Mouse (Mus musculus) ovary, postnatal 10 days (tissue): ENCODE measurements around the gene 1110051M20Rik.

Experiments
- DNase-seq: peaks from one replicate; pipeline ENCODE4 v3.0.0; 2022; ENCODE audit warnings: low spot score

The 1110051M20Rik gene

DNA sequence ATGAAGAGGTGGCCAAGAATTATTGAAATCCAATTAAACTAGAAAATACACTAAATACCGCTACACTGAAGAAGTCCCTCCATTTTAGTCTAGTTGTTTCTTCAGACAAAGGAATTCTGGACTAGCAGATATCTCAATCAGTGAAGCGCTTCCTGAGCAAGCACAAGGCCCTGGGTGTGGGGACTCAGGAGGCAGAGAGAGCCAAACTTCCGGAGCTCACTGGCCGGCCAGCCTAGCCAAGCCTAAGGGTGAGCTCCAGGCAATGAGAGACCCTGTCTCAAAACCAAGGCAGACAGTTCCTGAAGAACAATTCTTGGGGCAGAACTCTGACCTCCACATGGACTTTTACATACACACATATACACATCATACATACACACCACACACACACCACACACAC is 95.6 kb downstream of the 1110051M20Rik start:
- DNase-seq = no peak

DNA sequence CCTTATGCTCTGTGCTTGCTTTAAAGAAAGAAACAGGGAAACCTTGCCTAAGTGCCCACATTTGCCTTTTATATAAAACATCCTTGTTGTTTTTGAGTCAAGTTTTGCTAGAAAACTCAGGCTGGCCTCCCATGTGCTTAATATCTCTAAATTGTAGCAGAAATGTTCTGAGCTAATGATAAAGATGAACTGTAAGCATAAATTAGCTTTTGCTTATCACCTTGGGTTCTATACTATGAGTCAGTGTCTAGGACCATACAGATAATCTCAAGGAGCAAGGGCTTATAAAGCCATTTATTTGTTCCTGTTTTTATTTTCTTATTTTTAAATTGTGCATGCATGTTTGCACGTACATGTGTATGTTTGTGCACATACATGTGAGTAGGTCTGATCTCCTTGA is 98.9 kb downstream of the 1110051M20Rik start:
- DNase-seq = no peak

DNA sequence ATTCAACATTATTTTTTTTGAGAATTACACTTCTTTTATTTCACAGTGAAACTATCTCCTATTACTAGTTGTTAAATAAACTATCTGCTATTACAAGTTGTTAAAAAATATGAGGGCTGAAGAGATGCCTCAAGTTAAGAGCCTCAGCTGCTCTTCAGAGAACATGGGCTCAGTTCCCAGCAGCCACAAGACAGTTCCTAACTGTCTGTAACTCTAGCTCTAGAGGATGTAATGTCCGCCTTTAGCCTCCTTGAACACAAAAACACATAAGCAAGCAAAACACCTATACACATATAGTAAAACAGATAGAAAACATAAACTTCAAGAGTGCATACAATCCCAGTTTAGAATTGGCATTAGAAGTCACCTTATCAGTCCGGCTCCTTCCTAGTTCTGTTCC is 104.9 kb downstream of the 1110051M20Rik start:
- no peak for DNase-seq

- no peak for DNase-seq
These were observed 109.4 kb downstream of the 1110051M20Rik start for GRCm38 (mm10) chr2:91335128-91335527.

DNA sequence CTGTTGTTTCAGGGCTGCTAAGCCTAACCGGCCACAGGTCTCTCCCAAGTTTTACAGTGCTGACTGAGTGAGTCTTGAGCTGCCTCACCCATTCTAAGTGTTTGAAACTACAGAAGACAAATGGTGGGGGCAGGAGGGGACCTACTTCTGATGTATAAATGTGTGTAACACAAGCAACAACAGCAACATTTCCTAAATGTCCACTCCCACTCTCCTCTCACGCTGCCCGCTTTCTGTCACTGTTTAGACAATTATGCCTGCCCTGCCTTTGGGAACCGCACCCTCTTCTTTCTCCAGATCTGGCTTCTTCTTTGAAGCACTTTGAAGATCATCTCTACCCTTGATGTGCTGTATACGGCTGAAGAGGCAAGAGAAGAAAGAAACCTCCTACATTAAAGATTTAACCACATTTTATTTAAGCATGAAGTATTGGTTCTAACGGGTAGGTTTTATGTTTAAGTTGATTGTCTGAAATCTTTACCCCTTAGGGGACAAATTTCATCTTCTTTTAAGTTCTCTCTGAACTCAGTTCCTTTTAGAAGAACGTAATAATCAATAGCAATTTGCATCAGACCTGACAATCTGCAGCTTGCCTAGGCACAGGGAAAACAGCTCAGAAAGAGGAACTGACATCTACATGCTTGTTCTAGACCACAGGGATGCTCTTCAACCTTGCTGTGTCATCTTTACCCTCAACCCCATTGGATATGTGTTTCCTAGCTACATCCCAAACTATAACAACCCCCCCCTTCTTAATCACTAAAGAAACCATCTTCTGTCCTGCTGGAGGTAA is 113.3 kb downstream of the 1110051M20Rik start:
- no peak for DNase-seq

- no peak for DNase-seq
These were observed 114.3 kb downstream of the 1110051M20Rik start for GRCm38 (mm10) chr2:91329996-91330738.

- no peak for DNase-seq
These were observed 115.8 kb downstream of the 1110051M20Rik start for GRCm38 (mm10) chr2:91328729-91329125.

DNA sequence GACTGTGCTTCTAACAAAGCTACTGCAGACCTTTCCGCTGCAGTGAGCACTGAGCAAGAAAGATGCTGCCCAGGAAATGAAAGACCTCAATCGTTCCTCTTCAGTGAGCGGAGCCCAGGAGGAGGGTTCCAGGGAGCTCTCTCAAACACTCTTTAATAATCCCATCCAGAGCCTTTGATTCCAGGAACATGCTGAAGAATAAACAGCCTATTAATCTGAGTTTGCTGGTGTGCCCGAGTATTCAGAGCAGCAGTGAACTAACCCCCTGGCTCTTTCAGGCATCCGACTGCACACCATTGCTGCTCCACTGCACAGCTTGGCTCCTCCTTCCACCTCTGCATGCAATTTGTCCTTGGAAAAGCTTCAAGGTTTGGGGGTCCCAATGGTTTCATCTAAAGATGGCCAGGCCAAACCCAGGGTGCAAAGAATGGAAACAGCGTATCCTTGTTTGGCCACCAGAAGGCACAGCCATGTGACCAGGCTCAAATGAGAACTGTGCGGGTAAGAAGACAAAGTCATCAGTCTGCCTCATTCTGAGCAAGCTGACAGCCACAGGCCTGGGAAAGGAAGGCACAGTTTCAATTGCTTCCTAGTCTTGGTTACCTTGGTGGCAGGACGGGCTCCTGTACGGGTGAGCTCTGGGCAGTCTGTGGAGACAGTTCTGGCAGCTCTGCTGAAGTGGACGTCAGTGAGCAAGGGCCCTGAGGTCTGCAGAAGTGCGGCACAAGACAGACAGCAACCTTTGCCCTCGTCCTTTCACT is 116.4 kb downstream of the 1110051M20Rik start:
- DNase-seq = no peak

GRCm38 (mm10) chr2:91326746-91327350 is 117.7 kb downstream of the 1110051M20Rik start:
- DNase-seq = no peak

DNA sequence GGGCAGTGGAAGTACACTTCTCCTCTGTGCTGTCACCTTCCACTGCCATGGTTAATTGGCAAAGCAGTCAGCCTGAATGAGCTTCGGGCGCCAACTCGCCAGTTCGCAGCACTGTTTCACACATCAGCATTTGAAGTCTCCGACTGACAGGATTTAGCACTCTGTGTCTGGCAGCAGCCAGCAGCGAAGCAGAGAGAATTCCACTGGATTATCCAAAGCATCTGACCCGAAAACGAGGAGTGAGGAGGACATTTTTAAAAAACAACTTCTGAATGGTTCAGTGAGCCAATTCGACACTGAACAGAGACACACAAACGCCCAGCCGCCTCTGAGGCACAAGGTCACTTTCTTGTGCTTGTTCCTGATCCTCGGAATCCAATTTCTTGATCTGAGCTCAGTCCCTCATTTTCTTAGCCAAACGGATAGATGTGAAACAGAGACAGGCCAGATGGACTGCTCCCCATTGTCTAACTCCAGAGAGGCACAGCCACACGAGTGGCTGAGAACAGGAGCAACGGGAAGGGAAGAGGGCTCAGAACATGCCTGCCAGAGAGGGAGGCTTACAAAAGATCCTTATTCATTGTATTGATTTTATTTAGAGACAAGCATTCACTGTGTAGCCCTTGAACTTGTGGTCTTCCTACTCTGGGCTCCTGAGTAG is 119.6 kb downstream of the 1110051M20Rik start:
- DNase-seq = no peak

DNA sequence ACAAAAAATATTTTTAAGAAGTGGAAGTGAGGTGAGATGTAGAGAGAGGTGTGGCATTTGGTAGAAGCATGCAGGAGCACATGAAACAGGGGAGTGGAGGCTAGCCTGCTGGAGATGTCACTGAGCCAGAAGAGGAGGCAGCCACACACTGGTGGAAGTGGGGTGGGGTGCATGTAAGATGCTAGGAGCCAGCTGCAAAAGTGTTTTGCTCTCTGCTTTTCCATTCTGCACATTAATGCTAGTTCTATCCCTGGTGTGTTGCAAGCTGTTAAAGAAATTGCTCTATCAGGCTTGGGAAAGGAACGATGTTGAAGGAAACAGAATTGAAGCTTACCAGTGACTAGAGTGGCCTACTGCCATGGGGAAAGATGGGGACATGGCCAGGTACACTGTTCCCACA is 120.2 kb downstream of the 1110051M20Rik start:
- no peak for DNase-seq

- no peak for DNase-seq
These were observed 122.0 kb downstream of the 1110051M20Rik start for GRCm38 (mm10) chr2:91322490-91322889.

DNA sequence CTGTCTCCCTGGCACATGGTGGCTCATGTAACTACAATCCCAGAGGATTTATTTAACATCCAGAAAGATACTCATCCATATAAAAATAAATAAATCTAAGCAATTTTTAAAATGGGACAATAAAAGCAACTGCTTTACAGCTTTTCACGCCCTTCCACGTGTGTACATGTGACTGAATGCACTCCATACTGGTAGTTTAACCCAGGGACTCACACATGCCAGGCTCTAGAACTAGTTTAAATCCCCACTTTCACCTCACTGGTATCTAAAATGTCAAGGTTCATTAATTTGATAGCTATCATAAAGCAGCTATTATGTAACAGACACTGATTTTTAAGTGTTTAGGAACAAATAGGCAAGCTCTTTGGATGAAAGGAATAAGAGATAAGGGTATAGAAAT is 122.6 kb downstream of the 1110051M20Rik start:
- DNase-seq = no peak

DNA sequence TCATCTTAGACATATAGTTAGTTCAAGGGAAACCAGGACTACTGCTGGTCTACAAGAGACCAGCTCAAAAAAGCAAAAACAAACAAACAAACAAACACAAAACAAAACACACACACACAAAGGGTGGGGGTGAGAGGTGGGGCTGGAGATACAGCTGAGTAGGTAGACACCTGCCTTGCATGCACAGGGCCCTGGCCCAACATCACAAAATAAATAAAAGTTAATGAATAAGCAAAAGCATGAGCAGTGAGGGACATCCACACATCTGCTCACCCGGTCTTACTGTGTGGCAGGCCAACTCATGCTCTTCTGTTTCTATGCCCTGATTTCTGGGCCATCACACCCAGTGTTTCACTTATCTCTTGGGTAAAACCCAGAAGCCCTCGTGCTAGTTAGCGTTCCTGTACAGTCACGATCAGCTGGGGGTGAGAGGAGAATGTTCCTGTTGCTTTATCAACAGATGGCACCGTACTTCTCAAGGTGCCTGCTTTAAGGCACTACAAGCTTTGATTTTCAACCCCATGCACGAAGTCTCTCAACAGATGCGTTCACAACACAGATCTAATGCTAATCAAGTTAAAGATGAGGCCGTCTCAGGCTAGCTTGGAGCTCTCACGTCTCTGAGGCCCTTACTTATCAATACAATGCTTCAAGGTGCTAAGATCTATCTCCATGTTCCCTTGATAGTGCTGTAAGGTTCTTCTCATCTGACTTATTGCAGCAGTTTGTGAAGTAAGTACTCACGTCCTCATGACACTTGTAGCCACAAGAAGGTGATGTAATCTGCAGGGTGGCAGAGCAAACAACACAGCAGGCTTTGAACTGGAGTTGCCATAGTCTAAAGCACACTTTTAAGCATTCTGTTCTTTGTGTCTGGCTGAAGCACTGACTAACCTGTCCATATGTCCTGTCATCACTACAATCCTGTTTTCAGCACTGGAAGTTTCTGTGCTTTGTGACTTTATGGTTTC is 123.7 kb downstream of the 1110051M20Rik start:
- DNase-seq = no peak

DNA sequence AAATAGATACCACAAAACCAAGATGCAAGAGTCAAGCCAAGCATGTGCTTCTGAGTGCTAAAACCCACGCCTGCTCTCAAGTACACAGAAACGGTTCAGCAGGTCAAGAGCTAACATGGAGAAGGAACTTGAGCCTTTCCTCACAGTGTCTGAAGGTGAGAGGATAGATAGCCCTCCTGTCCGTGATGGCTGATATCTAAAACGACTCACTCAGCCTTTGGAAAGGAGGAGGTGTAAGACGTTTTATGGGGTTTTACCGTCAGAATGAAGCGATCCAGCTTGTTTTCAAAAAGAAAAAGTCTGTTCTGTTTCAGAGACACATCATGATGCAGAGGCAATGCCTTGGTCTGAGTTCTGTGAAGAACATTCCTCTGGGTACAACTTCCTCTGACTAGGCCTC is 130.3 kb downstream of the 1110051M20Rik start:
- no peak for DNase-seq

DNA sequence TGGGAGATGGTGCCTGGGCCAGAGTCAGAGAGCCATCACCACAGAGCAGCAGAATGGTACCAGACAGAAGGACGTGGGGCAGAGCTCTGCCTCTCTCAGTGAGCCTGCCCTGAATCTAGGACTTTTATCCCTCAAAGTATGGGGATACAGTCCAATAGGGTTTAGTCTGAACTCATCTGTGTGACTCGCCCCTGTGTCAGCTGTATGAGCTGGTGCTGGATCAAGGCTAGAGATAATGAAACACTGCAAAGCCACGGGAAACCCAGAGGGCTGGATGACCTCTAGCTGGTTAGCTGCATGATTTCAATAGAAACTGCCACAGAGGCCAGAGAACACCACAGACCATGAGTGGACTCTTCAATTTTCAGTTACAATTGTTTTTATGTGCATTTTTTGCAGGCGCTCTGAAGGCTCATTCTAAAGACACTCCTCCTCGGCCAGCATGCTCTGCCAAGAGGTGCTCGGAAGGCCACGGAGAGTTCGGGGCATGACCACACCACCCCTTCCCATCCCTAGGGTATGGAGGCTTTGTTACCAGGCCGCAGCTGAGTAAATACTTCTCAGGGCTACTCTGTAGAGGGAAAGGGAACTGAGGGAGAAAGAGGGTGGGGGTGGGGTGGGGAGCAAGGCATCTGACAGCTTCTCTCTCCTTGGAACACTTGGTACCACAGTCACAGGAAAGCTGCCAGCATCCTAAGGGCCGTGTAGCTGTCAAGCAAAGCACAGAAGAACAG is 131.8 kb downstream of the 1110051M20Rik start:
- no peak for DNase-seq

DNA sequence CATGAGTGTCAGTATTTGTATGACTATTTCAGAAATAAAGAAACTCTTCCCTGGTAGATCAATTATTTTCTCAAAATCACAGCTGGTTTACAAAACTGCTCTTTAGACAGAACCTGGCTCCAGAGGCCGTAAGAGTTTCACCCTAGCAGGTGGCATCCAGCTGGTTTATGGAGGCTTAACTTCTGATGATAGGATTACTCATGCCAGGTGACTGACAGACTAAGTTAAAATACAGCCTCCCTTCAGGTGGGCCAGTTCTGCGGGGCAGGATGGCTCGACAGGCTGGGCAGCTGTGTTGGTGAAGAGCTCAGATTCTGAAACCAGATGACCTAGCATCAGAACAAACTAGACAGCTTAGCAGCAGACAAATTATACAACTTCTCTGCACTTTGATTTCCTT is 135.0 kb downstream of the 1110051M20Rik start:
- DNase-seq = no peak

GRCm38 (mm10) chr2:91308680-91309079 is 135.8 kb downstream of the 1110051M20Rik start:
- no peak for DNase-seq

DNA sequence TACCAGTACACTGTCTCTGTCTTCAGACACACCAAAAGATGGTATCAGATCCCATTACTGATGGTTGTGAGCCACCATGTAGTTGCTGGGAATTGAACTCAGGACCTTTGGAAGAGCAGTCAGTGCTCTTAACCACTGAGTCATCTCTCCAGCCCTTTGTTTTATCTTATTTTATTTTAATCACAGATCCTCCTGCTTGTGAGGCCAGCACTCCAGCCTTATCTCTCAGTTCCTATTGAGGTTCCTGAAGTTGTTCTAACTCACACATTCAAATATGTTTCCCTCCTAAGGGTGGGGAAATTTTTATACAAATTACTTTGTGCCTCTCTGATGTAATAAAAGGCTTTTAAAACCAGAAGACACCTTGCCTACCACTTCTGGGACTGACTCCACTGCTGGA is 137.9 kb downstream of the 1110051M20Rik start:
- DNase-seq = no peak

GRCm38 (mm10) chr2:91305926-91306325 is 138.6 kb downstream of the 1110051M20Rik start:
- DNase-seq = no peak
